Mouse (Mus musculus) cerebellum, postnatal 14 days (tissue): ENCODE measurements around the gene Klk5.

ENCODE experiments used
- DNase-seq, 2 experiments: peaks; one replicate each; pipeline ENCODE4 v3.0.0; 2021; ENCODE audit warnings: mixed read lengths in 2 of 2

Klk5 gene

GRCm38 (mm10) chr7:43878281-43878680 is 36.5 kb downstream of the Klk5 start:
- DNase-seq, result no peak

GRCm38 (mm10) chr7:43880912-43881311 is 39.1 kb downstream of the Klk5 start, which contains the start of gene Klk4:
Klk4 (plus strand) TSS chr7:43881160.
- no peak for DNase-seq

- DNase-seq, result no peak
These were observed 40.6 kb downstream of the Klk5 start for GRCm38 (mm10) chr7:43882346-43882745.

GRCm38 (mm10) chr7:43882811-43883210 is 41.0 kb downstream of the Klk5 start:
- no peak for DNase-seq

GRCm38 (mm10) chr7:43883547-43883946 is 41.8 kb downstream of the Klk5 start:
- peak; percentile 41 to 62 for DNase-seq

GRCm38 (mm10) chr7:43891365-43891764 is 49.6 kb downstream of the Klk5 start:
- DNase-seq, result no peak

GRCm38 (mm10) chr7:43891788-43892187 is 50.0 kb downstream of the Klk5 start:
- DNase-seq, result no peak

- DNase-seq, result peak; percentile 86 to 87
These were observed 53.1 kb downstream of the Klk5 start for GRCm38 (mm10) chr7:43894836-43895235.
